Mouse (Mus musculus) right cerebral cortex, postnatal 10 days (tissue): ENCODE measurements around the gene Ackr1.
A peak's percentile ranks its signal among the peaks of the same experiment; 100 is the strongest.

Source experiments
- DNase-seq, 2 experiments: peaks; one replicate each; pipeline ENCODE4 v3.0.0; 2021; ENCODE audit warnings: low spot score in 2 of 2

The Ackr1 gene

DNA sequence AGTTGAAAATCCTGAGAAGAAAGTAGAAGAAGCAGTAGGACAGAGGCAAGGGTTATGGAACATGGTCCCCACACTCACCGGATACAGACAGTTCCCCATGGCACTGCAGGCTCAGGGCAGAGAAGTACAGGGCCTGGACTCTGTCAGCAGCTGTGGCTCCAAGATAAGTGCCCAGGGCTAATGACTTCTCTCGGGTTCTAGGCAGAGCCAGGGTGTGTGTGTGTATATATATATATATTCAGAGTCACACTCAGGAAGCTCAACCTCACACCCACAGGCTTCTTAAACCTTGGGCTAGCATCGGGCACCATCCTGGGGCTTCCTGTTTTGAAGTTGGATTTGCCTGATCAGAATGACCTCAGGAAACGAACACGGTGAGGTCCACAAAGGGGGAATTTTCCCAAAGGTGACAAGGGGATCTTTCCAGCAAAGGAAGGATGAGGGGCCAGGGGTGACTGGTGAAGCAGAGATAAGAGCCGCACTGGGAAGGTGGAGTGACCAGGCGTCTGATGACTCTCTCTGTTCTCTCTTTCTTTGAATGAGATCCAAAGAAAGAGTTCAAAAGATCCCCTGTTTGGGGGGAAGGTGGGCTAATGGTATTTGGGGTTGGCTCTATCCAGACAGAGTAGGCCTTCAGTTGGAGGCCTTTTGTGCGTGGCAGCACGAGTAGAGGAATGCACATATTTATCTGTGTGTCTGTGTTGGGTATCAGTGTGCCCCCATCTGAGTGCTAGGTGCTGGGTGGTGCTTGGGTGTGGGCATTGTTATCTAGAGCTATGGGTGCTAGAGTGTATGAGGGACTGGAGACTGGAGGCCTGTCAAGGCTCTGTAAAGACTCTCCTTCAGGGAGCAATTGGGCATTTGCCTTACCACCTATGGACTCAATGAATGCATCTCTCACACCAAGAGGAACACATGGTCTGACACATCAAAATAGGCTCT lies at the start of gene Ackr1:
TSS of gene Ackr1 (minus strand) at position 439 of the 942 bp plus-strand sequence.
- DNase-seq: no peak

- no peak for DNase-seq
Measured at GRCm38 (mm10) chr1:173381436-173381835, 47.9 kb upstream of the Ackr1 start.

DNA sequence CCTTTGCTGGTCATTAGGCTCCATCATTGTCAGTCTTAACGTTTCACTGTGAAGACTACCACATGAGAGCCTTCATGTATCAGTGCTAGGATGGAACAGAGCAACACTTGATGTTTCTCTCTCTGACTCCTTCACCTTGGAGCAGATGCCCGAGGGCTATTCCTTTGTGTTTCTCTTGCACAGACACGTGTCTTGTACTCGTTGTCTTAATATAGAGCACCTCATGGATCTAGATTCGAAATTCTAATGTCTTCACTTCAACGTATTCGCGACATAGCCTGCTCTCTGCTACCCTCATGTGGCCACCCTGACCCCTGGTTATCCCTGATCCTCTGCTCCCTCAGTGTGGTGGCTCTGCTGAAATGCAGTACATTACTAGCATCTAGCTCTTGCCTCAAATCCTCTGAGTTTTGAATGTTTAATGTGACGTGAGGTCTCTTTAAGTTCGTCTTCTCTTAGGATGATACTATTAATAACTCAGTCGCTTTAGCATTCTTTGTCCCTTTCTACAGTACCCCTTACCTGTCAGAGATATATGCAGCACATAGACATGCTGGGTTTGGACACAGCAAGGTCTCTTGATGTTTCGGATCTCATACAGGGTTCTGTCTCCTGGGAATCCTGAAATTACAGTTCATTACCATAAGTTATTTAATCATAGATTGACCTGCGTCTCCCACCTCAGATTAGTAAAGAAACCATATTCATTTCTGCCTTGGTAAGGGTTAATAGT lies 44.0 kb upstream of the Ackr1 start:
- DNase-seq: peak; percentile 87 to 88

DNA sequence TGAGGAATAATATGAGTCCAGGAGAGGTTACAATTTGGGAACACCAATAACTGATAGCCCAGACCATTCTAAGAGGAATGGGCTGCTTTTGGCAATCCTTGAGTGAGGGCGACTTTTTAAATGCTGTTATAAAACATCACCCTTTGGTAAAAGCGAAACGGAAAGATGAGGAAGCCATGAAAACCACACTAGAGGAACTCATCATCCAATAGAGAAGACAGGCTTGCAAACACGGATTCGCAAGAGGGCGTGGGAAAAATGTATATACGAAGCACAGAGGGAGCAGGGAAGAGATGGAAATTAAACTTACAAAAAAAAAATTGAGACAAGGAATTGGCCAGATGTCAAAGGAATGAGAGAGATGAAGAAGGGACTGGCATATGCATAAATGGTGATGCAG lies 40.5 kb upstream of the Ackr1 start:
- no peak for DNase-seq

DNA sequence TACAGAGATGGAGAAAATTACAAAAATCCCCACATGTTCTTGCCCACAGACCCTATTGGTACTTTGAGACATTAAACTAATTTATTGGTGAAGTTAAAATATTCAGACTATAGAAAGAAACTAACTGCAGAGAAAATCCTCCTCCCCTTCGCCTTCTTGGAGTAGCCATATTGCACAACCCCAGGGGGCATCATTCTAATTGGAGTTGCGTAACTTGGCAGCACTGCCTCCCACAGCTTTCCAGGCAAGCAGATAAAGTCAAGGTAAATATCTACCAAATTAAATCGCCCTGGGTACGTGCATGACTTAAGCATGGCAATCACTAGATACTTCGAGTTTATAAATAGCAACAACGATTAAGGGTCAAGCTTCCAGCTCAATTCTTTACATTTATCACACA lies 38.0 kb upstream of the Ackr1 start:
- no peak for DNase-seq

DNA sequence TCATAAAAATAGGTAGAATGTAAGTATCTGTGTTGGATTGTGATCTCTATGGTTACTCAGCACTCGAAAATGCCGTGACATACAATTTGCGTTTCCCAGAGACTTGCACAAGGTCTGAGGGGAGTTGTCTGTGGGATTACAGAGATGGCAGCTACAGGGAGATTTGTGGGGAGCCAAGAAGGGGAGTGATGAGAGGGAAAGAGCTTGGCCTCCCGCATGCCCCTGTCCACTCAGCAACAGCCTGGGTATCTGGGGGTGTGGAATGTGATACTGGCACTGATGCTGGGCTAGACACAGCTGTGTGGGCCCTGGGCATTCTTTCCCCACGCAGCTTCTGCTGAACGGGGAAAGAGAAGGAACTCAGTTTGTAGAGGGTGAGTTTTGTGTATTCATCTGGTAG lies 36.9 kb upstream of the Ackr1 start:
- DNase-seq: no peak

DNA sequence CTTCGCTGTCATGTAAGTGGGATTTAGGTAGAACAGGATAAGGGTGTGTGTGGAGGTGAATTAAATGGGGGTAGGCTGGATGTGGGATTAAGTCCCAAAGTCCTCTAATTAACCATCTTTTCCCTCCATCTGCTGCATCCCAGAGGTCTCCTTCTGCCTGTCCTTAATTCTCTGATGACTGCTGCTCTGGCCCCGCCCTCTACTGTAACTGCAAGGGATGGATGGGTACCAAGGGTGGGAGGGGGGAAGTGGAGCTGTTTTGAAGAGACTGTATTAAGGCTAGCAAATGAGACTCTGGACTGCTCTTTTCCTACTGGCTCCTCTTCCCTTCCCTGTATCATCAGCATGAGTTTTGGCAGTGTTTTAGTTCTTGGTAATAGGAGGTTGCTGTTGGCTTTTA lies 36.1 kb upstream of the Ackr1 start:
- no peak for DNase-seq

DNA sequence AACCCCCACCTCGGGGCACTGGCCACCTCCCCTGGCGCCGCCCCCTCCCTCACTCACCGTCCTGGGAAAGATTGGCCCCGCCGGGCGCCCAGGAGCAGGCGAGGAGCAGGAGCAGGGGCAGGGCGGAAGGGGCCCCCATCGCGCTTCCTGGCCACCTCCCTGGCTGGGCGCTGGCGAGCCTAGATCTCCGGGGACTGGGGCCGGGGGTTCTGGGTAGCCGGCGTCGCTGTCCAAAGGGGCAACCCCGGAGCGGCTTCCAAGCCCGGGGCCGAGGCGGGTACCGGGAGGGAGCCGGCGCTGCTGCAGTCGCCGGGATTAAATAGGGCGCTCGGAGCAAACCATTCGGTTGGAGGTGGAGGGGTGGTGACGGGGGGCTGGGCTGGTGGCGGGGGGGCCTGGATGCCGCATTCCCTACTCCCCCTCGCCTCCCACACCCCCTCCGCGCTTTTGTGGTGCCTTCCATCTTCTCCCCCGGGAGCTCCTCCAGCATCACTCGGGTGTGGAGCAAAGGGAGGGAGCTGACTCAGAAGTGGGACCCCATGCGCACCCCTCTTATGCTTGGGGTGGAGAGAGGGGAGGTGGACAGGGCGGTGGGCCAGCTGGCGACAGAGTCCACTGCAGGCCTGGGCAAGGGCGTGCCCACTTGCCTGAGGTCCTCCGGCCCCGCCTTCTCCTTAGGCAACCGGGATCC lies 34.0 kb upstream of the Ackr1 start, which contains the start of gene Cadm3:
TSS of gene Cadm3 (minus strand) at position 340 of the 691 bp plus-strand sequence.
- peak; percentile 91 to 93 for DNase-seq

DNA sequence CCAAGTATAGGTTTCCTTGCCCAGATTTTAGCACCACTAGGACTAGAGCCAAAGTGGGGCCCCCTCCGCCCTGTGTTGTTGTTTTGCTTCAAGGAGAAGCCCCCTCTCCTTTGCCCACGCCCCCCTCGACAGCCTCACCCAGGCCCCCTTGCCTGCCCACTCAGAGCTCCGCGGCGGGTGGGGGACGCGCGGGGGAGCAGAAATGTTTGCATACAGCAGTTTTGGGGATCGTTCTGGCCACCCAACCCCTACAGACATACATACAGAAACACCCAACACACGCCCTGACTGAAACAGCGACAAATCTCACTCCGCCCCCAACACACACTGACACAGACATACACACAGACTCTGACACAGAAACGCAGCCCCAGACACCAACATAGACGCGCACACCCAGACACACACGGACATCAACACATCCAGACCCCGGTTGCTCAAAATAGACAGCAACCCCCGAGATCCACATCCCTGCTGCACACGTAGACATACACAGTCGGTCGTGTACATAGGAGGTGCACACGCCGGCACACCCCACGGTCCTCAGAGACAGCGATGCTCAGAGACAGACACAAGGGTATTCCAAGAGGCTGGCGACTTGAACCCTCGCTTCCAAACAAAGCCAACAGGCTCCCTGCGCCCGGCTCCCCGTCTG lies 33.3 kb upstream of the Ackr1 start:
- DNase-seq: peak; percentile 63 to 72

DNA sequence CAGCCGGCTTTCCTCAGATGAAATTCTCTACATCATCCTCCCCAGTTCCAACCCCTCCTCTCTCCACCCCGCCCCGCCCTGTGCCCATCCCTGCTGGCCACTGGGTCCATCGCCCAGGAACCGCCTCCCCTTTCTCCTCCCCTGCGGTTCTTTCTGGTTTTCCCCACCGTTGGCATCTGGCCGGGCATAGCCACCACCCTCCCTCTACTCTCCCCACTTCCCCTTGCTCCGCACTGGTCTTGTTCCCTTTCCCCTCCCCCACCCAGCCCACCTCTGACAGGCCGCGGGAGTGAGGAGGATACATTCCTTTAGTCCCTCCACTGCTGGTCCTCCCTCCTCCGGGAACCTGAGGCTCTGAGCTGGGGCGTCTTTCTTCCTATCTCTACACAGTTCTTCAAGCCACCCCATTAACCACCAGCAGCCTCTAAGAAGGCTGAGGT lies 32.4 kb upstream of the Ackr1 start:
- DNase-seq: peak in 1 of 2 experiments; percentile 50

DNA sequence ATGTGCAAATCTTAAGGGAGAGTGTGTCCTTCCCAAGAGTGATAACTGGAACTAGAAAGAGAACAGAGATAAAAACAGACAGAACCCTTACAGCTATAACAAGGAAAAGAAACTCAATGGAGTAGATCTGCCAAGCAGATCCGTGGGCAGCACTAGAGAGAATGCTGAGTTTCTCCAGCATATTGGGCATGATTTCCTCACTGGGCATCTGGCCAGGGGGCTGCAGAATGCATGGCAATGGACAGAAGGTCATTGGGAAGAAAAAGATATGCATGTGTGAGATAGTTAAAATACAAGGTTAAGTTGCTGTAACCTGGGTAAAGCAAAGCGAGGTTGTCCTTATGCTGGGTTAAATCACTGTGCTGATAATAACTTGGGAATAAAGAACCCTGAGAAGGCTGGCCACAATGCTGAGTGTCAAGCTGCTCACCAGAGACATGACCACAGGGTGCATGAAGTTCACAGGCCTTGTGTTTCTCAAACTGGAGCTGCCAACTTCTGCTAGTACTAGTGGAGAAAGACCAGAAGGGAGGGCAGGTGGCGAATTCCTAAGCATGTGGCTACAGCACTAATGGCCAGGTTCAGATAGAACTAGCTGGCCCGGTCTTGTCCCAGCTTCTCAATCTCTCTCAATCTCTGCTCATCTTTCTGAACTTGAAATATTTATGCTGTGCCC lies 30.7 kb upstream of the Ackr1 start:
- peak; percentile 55 to 67 for DNase-seq

DNA sequence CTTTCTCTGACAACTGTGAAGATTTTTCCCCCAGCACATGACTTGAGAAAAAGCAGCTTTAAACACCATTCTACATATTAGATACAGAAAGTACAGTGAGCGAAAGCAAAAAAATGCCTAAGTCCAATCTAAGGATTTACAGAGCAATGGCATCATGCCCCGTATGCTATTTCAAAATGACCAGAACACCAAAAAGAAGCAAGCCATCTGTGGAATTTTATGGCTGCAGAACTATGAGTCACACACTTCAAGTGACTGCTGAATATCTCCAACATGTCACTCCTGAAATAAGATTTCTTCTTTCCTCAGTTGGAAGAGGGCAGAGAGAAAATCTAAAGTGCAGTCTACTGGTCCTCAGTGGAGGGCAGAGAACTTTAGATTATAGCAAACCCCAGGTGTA lies 29.9 kb upstream of the Ackr1 start:
- no peak for DNase-seq

DNA sequence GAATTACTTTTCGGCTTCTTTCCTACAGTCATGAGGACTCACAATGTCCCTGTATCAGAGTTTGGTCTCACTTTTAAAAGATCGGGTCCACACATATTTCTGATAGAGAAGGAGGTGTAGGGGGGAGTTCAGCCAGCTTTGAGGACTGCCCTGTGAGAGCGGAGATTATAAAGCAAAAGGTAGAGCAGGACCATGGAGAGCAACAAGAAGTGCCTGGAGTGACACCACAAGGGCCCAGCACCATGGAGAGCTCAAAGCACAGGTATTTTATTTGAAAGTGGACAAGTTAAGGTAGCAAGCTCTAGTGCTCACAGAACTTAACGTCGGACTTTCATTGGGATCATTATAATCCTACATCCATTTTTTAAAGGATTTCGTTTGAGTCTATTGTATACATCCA lies 28.1 kb upstream of the Ackr1 start:
- DNase-seq: no peak

GRCm38 (mm10) chr1:173359590-173360290 lies 26.2 kb upstream of the Ackr1 start:
- DNase-seq: no peak

GRCm38 (mm10) chr1:173357799-173358198 lies 24.2 kb upstream of the Ackr1 start:
- DNase-seq: peak in 1 of 2 experiments; percentile 46

DNA sequence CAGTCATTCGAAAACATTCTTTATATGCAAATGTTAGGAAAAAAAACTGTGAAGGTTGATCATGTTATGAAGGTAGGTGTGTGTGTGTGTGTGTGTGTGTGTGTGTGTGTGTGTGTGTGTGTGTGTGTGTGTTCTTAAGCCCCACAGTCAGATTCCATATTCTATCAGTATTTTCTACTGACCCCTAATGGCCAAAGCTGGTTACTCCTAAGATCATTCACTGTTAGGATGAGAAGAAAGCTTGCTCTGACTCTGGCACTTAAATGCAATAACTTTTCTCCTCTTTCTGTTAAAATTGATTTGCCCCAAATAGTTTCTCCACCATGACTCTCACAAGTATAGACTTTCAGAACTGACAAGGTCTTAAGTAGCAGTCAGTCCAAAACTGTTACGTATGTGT lies 23.1 kb upstream of the Ackr1 start:
- DNase-seq: no peak

- no peak for DNase-seq
Measured at GRCm38 (mm10) chr1:173355107-173355846, 21.7 kb upstream of the Ackr1 start.

- no peak for DNase-seq
Measured at GRCm38 (mm10) chr1:173350372-173350957, 16.9 kb upstream of the Ackr1 start, which contains the start of gene Aim2. Aim2 (plus strand) TSS chr1:173350879.

- peak in 1 of 2 experiments; percentile 59 for DNase-seq
Measured at GRCm38 (mm10) chr1:173349946-173350345, 16.4 kb upstream of the Ackr1 start.
